Mouse (Mus musculus) activated CD4-positive, CD25-positive, alpha-beta regulatory T cell, adult 4 months (primary cell): ENCODE results near the gene Npas2. TPM values are rescaled to one million over a fixed set of nuclear protein-coding genes. Genes with fewer than 3 reads are reported as not detected.
A peak's percentile ranks its signal among the peaks of the same experiment; 100 is the strongest.

Source experiments
- ATAC-seq: one replicate; pipeline ENCODE4 v1.8.0; 2017
- polyA plus RNA-seq, 2 experiments: library from polyadenylated mRNA; unstranded; fragments of 100-300 nt; shearing (Covaris generic); gene quantifications; one replicate each; pipeline ENCODE4 v1.2.1; 2017

Npas2 gene
- polyA plus RNA-seq, 2 experiments from 2014 or later: 0.46 to 0.60 TPM

GRCm38 (mm10) chr1:39336788-39337187 lies 143.3 kb downstream of the Npas2 start:
- ATAC-seq: no peak

- ATAC-seq: no peak
Measured at GRCm38 (mm10) chr1:39338831-39339230, 145.3 kb downstream of the Npas2 start.

GRCm38 (mm10) chr1:39339455-39339854 lies 145.9 kb downstream of the Npas2 start:
- no peak for ATAC-seq

GRCm38 (mm10) chr1:39340156-39340555 lies 146.6 kb downstream of the Npas2 start:
- no peak for ATAC-seq

- ATAC-seq: peak; percentile 59
Measured at GRCm38 (mm10) chr1:39340647-39341046, 147.1 kb downstream of the Npas2 start.

GRCm38 (mm10) chr1:39341807-39342206 lies 148.3 kb downstream of the Npas2 start:
- no peak for ATAC-seq

GRCm38 (mm10) chr1:39343242-39343641 lies 149.7 kb downstream of the Npas2 start:
- no peak for ATAC-seq

- no peak for ATAC-seq
Measured at GRCm38 (mm10) chr1:39344981-39345600, 151.6 kb downstream of the Npas2 start.

- ATAC-seq: no peak
Measured at GRCm38 (mm10) chr1:39349001-39349400, 155.5 kb downstream of the Npas2 start.

GRCm38 (mm10) chr1:39349427-39349826 lies 155.9 kb downstream of the Npas2 start:
- no peak for ATAC-seq

GRCm38 (mm10) chr1:39361754-39362514 lies 168.4 kb downstream of the Npas2 start:
- ATAC-seq: no peak

- ATAC-seq: no peak
Measured at GRCm38 (mm10) chr1:39362515-39362893, 169.0 kb downstream of the Npas2 start.

GRCm38 (mm10) chr1:39365562-39365961 lies 172.0 kb downstream of the Npas2 start:
- ATAC-seq: no peak

GRCm38 (mm10) chr1:39367045-39367444 lies 173.5 kb downstream of the Npas2 start:
- ATAC-seq: no peak

GRCm38 (mm10) chr1:39367601-39368266 lies 174.2 kb downstream of the Npas2 start, which contains the start of gene Rpl31:
Gene Rpl31, plus strand, starts transcription at chr1:39367842.
- ATAC-seq: peak; percentile 97

GRCm38 (mm10) chr1:39368267-39368841 lies 174.8 kb downstream of the Npas2 start:
- ATAC-seq: peak; percentile 10

- no peak for ATAC-seq
Measured at GRCm38 (mm10) chr1:39370431-39370830, 176.9 kb downstream of the Npas2 start.

- no peak for ATAC-seq
Measured at GRCm38 (mm10) chr1:39372220-39372843, 178.8 kb downstream of the Npas2 start.

- no peak for ATAC-seq
Measured at GRCm38 (mm10) chr1:39373378-39373777, 179.8 kb downstream of the Npas2 start.

GRCm38 (mm10) chr1:39374231-39374809 lies 180.8 kb downstream of the Npas2 start:
- no peak for ATAC-seq

- ATAC-seq: no peak
Measured at GRCm38 (mm10) chr1:39376121-39376520, 182.6 kb downstream of the Npas2 start.

GRCm38 (mm10) chr1:39376726-39377240 lies 183.3 kb downstream of the Npas2 start:
- no peak for ATAC-seq
